Mouse (Mus musculus) kidney, embryonic 14.5 days (tissue): ENCODE data around the gene Myo9b. TPM values are rescaled to one million over a fixed set of nuclear protein-coding genes. Genes with fewer than 3 reads are reported as not detected.
"Not testable (repeated sequence)": the region's sequence is repeated elsewhere in the genome, so short reads cannot be mapped to it uniquely, and the experiment has no call there.

Experiments
- ATAC-seq: fragments of 200-750 bp; cut with Nextera tagmentation; 2 replicates; pipeline ENCODE4 v1.8.0; 2017; ENCODE audit warnings: moderate number of reproducible peaks, mild to moderate bottlenecking, moderate TSS enrichment, moderate library complexity; ENCODE audit not compliant: low FRiP score, low TSS enrichment
- H3K27ac ChIP-seq: fragments of 300-500 bp; sonication (generic); 2 replicates; pipeline ENCODE4 v1.5.1; 2014; ENCODE audit warnings: low read depth, mild to moderate bottlenecking, low read length, moderate library complexity, mixed read lengths
- H3K27me3 ChIP-seq: fragments of 300-500 bp; sonication (generic); 2 replicates; pipeline ENCODE4 v1.6.1; 2014; ENCODE audit warnings: mild to moderate bottlenecking, low read length; ENCODE audit not compliant: control insufficient read depth, insufficient read depth
- H3K36me3 ChIP-seq: fragments of 300-500 bp; sonication (generic); 2 replicates; pipeline ENCODE4 v1.6.1; 2014; ENCODE audit warnings: low read length, mixed read lengths; ENCODE audit not compliant: control insufficient read depth, insufficient read depth
- H3K4me1 ChIP-seq: fragments of 300-500 bp; sonication (generic); 2 replicates; pipeline ENCODE4 v1.6.1; 2014; ENCODE audit warnings: low read length, mixed read lengths; ENCODE audit not compliant: control insufficient read depth, insufficient read depth
- H3K4me2 ChIP-seq: fragments of 300-500 bp; sonication (generic); replicated peaks from 2 replicates; pipeline ENCODE4 v1.6.1; 2014; ENCODE audit warnings: low read depth, mild to moderate bottlenecking, low read length
- H3K4me3 ChIP-seq: fragments of 300-500 bp; sonication (generic); 2 replicates; pipeline ENCODE4 v1.5.1; 2014; ENCODE audit warnings: mild to moderate bottlenecking, low read length
- H3K9ac ChIP-seq: fragments of 300-500 bp; sonication (generic); 2 replicates; pipeline ENCODE4 v1.6.1; 2014; ENCODE audit warnings: low read depth, mild to moderate bottlenecking, low read length, moderate library complexity
- H3K9me3 ChIP-seq: fragments of 300-500 bp; sonication (generic); 2 replicates; pipeline ENCODE4 v1.6.1; 2016; ENCODE audit warnings: low read length; ENCODE audit not compliant: control insufficient read depth
- WGBS: fragments of 180-500 bp; shearing (Covaris S2); extraction: QIAGEN DNeasy Blood & Tissue Kit; methylation state at CpG from one replicate; pipeline ENCODE4 v1.1.7; 2014; 5-methylcytosine and 5-hydroxymethylcytosine counted together
- polyA plus RNA-seq: library from polyadenylated mRNA; unstranded; fragments of >200 nt; fragmentation: Nextera tagmentation; extraction: Ambion mirVana; gene quantifications from 2 replicates; pipeline ENCODE4 v1.2.1, GENCODE M21; 2014

Myo9b gene
- polyA plus RNA-seq, 1 experiment from 2014 or later: 23.7 TPM

DNA sequence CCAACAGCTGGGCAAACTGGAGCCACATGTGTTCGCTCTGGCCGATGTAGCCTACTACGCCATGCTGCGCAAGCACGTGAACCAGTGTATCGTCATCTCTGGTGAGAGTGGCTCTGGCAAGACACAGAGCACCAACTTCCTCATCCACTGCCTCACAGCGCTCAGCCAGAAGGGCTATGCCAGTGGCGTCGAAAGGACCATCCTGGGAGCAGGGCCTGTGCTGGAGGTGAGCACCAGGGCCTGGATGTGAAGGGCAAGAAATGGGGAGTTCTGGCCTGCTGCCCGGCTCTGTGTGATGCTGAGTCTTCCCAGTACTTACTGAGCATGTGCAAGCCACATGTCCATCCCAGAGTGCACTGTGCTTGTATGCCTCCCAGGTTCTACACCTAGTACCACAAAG, 18.4 kb downstream of the Myo9b start:
- ATAC-seq: no peak
- Histone ChIP-seq H3K27ac (no peak overlapping the region), H3K36me3 (peaks cover 17% of the 10 kb centered on the region), H3K9me3 (no peaks in the 10 kb centered on the region), H3K27me3 (no peaks in the 10 kb centered on the region), H3K4me1 (no peaks in the 10 kb centered on the region), H3K9ac (no peak overlapping the region), H3K4me2 (no peak overlapping the region), H3K4me3 (no peak overlapping the region)
- WGBS: 98% methylated on average over 10 of the region's 10 CpGs

DNA sequence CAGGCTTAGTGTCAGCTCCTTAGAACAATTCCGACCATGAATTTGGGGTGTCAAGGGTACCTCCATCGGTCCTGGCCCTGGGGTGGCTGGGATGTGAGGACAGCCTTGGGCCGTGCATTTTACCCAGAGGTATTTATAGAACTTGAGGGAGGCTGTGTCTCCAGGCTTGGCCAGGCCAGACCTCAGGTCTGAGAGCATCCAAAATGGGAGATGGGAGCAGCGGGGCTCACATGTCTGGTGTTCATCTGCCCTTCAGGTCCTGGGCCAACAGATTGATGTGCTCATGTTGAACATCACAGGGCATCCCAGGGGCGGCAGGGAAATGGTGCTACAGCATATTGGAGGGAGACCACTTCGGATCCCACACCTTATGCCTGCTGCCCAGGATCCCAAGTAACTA, 18.8 kb downstream of the Myo9b start:
- 93% methylated on average over 6 of the region's 6 CpGs for WGBS
- Histone ChIP-seq H3K4me3 (no peak overlapping the region), H3K9ac (no peak overlapping the region), H3K27ac (no peak overlapping the region), H3K36me3 (peaks cover 20% of the 10 kb centered on the region), H3K9me3 (no peaks in the 10 kb centered on the region), H3K27me3 (no peaks in the 10 kb centered on the region), H3K4me1 (no peaks in the 10 kb centered on the region), H3K4me2 (no peak overlapping the region)
- no peak for ATAC-seq

DNA sequence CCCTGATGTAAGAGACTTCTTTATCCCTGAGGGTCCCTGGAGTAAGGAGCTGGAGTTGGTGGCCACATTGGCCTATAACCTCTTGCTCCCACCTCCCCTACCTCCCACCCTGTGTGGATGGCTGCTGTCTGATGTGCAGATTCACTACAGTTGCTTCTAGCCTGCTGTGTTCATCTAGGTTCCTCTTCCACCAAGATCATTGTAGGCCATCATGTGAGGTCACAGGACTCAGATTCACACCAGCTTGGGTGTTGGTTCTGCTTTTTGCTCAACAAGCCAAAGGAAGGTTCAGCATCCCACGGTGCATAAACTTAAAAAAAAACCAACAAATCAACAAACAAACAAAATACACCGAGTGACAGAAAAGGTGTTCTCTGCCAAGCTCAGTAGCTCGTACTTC, 21.4 kb downstream of the Myo9b start:
- not testable (repeated sequence) for H3K27ac ChIP-seq, H3K4me2 ChIP-seq, H3K4me1 ChIP-seq, H3K4me3 ChIP-seq, H3K9me3 ChIP-seq, H3K27me3 ChIP-seq, ATAC-seq, H3K9ac ChIP-seq
- WGBS: 91% methylated on average over 3 of the region's 3 CpGs
- peaks cover 25% of the 10 kb centered on the region for H3K36me3 ChIP-seq

DNA sequence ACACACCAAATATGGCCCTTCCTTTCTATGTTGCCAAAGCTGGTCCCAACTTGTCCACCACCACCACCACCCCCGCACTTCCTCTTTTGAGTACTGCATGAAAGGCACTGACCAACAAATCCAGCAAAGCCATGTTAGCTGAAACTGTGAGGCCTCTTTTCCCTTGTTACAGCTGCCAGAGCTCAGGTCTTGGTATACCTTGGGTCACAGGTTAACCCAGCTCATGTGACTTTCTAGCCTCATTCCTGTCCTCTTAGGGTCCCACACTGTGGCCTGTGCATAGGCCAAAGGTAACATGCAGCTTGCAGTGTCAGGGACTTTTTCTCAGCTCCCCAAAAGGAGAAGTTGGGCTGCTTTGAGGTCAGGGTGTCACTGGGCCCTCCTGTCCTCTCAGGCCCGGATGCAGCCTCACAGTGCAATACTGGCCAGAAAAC, 23.7 kb downstream of the Myo9b start:
- Histone ChIP-seq H3K4me2 (no peak overlapping the region), H3K9me3 (no peaks in the 10 kb centered on the region), H3K36me3 (peaks cover 11% of the 10 kb centered on the region), H3K4me1 (no peaks in the 10 kb centered on the region), H3K27ac (no peak overlapping the region), H3K27me3 (no peaks in the 10 kb centered on the region), H3K4me3 (no peak overlapping the region), H3K9ac (no peak overlapping the region)
- ATAC-seq: no peak
- 82% methylated on average over 2 of the region's 2 CpGs for WGBS

DNA sequence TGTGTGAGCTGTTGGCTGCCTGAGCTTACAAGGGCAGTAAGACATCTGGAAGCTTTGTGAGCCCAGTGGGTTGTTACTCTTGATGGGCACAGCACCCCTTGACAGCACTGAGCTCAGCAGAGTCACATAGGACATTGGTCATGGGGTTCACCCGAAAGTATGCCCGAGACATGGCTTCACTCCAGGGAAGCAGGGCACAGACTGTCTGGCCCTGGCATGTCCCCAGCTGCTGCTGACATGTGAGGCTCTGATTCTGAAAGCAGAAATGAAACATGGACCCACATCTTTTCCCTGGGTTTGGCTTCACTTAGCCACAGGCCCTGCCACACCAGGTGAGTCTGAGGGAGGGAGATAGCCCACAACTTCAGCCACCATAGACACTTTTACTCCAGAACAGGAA, 24.3 kb downstream of the Myo9b start:
- Histone ChIP-seq H3K9ac (no peak overlapping the region), H3K9me3 (no peaks in the 10 kb centered on the region), H3K4me1 (no peaks in the 10 kb centered on the region), H3K27ac (no peak overlapping the region), H3K36me3 (peaks cover 9% of the 10 kb centered on the region), H3K4me3 (no peak overlapping the region), H3K27me3 (no peaks in the 10 kb centered on the region), H3K4me2 (no peak overlapping the region)
- no peak for ATAC-seq
- 87% methylated on average over 2 of the region's 2 CpGs for WGBS

DNA sequence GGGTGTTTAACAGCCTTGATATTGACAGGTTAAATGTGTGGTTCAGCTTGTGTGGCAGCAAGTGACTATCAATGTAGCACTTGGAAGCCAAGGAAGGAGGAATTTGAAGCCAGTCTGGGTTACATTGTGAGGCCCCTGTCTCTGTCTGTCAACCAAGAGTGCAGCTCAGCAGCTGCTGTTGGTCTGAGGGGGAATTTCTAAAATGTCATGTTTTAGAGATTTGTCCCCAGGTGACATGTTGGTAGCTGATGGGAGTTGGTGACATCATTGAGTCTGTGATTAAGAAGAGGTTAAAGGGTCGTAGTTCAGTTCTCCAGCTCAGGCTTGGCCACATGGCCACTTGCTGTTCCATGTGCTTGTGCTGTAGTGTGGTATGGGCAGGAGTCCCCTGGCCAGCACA, 24.9 kb downstream of the Myo9b start:
- Histone ChIP-seq H3K4me3 (no peak overlapping the region), H3K4me1 (no peaks in the 10 kb centered on the region), H3K36me3 (peaks cover 13% of the 10 kb centered on the region), H3K9ac (no peak overlapping the region), H3K9me3 (peaks cover 4% of the 10 kb centered on the region; the same call in 1 of the 2 replicates), H3K4me2 (no peak overlapping the region), H3K27ac (no peak overlapping the region), H3K27me3 (no peaks in the 10 kb centered on the region)
- no peak for ATAC-seq
- 96% methylated on average over 1 of the region's 1 CpGs for WGBS

DNA sequence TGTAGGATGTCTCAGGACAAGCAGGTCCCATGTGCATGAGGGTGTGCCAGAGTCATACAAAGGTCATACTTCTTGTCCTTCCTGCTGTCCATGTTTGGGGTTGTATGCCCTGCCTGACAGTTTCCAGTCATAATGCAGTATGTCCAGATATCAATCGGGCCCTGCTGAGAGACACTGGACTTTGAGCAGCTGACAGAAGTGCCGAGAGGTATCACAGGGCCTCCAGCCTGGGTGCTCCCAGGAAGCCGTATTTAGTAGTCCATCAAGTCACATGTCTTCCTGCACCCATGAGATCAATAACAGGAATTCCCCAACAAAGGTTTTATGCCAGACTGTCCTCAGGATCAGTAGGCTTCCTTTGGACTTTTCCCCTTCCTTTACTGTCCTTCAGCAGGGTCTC, 27.2 kb downstream of the Myo9b start:
- H3K27ac ChIP-seq: no peak overlapping the region
- H3K27me3 ChIP-seq: no peaks in the 10 kb centered on the region
- WGBS: 97% methylated on average over 3 of the region's 3 CpGs
- no peak for ATAC-seq
- H3K4me3 ChIP-seq: no peak overlapping the region
- H3K4me1 ChIP-seq: no peaks in the 10 kb centered on the region
- H3K9ac ChIP-seq: no peak overlapping the region
- H3K9me3 ChIP-seq: peaks cover 7% of the 10 kb centered on the region; the same call in 1 of the 2 replicates
- peaks cover 15% of the 10 kb centered on the region for H3K36me3 ChIP-seq
- no peak overlapping the region for H3K4me2 ChIP-seq

DNA sequence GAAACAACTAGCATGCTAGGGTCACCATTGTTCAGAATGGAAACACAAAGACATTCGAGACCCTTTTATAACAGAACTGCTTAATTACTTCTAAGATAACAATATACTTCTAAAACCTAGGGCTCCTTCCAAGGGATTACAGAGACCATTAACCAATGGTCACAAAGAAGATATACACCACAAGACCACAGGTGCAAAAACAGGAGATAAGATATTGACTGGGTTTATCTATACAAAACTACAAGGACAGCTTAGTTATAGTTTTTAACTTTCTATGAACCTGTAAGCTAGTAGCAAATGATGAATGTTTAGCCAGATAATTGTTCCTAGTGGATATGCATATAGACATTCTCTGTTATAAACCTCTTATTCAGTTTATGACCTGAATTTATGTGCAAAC, 30.3 kb downstream of the Myo9b start:
- whole genome bisulfite sequencing: 81% methylated on average over 1 of the region's 1 CpGs

DNA sequence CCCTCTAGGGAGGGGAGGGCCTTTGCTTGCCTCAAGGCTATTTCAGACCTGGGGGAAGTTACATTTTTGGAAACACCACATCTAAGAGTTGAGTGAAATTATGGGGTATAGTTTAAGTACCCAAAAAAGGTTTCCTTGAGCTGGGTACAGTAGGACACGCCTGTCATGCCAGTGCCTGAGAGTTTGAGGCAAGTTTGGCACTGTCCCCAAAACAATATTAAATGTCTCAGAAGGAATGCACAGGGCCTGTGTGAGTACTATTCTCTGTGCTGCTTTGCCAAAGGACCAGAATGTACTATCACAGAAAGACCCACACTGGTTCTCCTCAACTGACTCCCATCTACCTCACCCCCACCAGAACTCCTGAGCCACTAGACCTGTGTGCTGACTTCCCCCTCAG, 31.1 kb downstream of the Myo9b start:
- Histone ChIP-seq H3K4me1 (no peaks in the 10 kb centered on the region), H3K4me3 (no peak overlapping the region), H3K36me3 (peaks cover 8% of the 10 kb centered on the region), H3K9me3 (peaks cover 7% of the 10 kb centered on the region; the same call in 1 of the 2 replicates), H3K27ac (no peak overlapping the region), H3K9ac (no peak overlapping the region), H3K4me2 (no peak overlapping the region), H3K27me3 (no peaks in the 10 kb centered on the region)
- WGBS: 91% methylated on average over 1 of the region's 1 CpGs
- ATAC-seq: no peak

More for the DNA sequence above, 30.3 kb downstream of the Myo9b start:
- Histone ChIP-seq H3K9ac (no peak overlapping the region), H3K4me3 (no peak overlapping the region), H3K9me3 (peaks cover 7% of the 10 kb centered on the region; the same call in 1 of the 2 replicates), H3K4me2 (no peak overlapping the region), H3K36me3 (peaks cover 11% of the 10 kb centered on the region), H3K27me3 (no peaks in the 10 kb centered on the region), H3K4me1 (no peaks in the 10 kb centered on the region), H3K27ac (no peak overlapping the region)
- ATAC-seq: no peak
